Mouse (Mus musculus) intestine, embryonic 14.5 days (tissue): ENCODE data around the gene Zdhhc6. TPM values are rescaled to one million over a fixed set of nuclear protein-coding genes. Genes with fewer than 3 reads are reported as not detected.

Experiments
- ATAC-seq: fragments of 200-750 bp; cut with Nextera tagmentation; replicated peaks from 2 replicates; pipeline ENCODE4 v1.8.0; 2017; ENCODE audit warnings: low read depth, moderate number of reproducible peaks, moderate TSS enrichment, moderate library complexity; ENCODE audit not compliant: low FRiP score, low TSS enrichment
- DNase-seq: peaks from one replicate; pipeline ENCODE4 v3.0.0-alpha.2; 2018; ENCODE audit warnings: low spot score
- H3K27ac ChIP-seq: fragments of 300-500 bp; sonication (generic); 2 replicates; pipeline ENCODE4 v1.5.1; 2014; ENCODE audit warnings: low read depth, mild to moderate bottlenecking, control low read depth
- H3K27me3 ChIP-seq: fragments of 300-500 bp; sonication (generic); replicated peaks from 2 replicates; pipeline ENCODE4 v1.6.1; 2014; ENCODE audit warnings: low read length, control low read depth; ENCODE audit not compliant: control insufficient read depth, insufficient read depth
- H3K36me3 ChIP-seq: fragments of 300-500 bp; sonication (generic); 2 replicates; pipeline ENCODE4 v1.6.1; 2014; ENCODE audit warnings: low read length, control low read depth; ENCODE audit not compliant: control insufficient read depth, insufficient read depth
- H3K4me1 ChIP-seq: fragments of 300-500 bp; sonication (generic); replicated peaks from 2 replicates; pipeline ENCODE4 v1.6.1; 2014; ENCODE audit warnings: low read length, control low read depth, mixed read lengths; ENCODE audit not compliant: control insufficient read depth, insufficient read depth
- H3K4me2 ChIP-seq: fragments of 300-500 bp; sonication (generic); 2 replicates; pipeline ENCODE4 v1.6.1; 2014; ENCODE audit warnings: low read length
- H3K4me3 ChIP-seq: fragments of 300-500 bp; sonication (generic); 2 replicates; pipeline ENCODE4 v1.5.1; 2014; ENCODE audit warnings: low read depth, low read length, control low read depth, mixed read lengths
- H3K9ac ChIP-seq: fragments of 300-500 bp; sonication (generic); 2 replicates; pipeline ENCODE4 v1.6.1; 2014; ENCODE audit warnings: mild to moderate bottlenecking, low read length
- H3K9me3 ChIP-seq: fragments of 300-500 bp; sonication (generic); 2 replicates; pipeline ENCODE4 v1.6.1; 2016; ENCODE audit warnings: low read length, control low read depth; ENCODE audit not compliant: control insufficient read depth
- WGBS: fragments of 180-500 bp; shearing (Covaris S2); extraction: QIAGEN DNeasy Blood & Tissue Kit; methylation state at CpG from one replicate; pipeline ENCODE4 v1.1.7; 2014; 5-methylcytosine and 5-hydroxymethylcytosine counted together
- polyA plus RNA-seq: library from polyadenylated mRNA; unstranded; fragments of >200 nt; fragmentation: Nextera tagmentation; extraction: Ambion mirVana; gene quantifications from 2 replicates; pipeline ENCODE4 v1.2.1, GENCODE M21; 2014

Gene Zdhhc6
- polyA plus RNA-seq, 1 experiment from 2014 or later, result 102 TPM

DNA sequence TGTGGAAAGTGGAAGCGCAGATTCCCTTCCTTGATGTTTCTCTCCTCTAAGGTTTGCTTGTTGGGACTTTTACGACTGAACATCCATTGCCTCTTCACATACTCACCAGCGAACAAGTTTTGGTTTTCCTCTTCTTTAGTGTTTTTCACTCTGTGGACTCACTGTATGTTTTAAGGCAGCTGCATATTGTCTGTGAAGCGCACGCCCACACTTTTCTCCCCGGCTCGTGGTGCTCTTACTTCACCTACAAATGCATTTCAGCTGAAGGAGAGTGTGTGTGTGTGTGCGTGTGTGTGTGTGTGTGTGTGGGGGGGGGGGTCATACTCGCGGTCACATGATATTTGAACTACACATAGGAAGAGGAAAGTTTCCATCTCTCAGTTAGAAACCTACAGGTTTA, 21.8 kb upstream of the Zdhhc6 start:
- H3K9ac ChIP-seq, result no peak overlapping the region
- no peak overlapping the region for H3K4me3 ChIP-seq
- H3K36me3 ChIP-seq, result 0 out of 2 replicates have a peak, but pooled peaks cover 3% of the 10 kb centered on the region
- ATAC-seq (no peak), DNase-seq (no peak)
- no peaks in the 10 kb centered on the region for H3K27me3 ChIP-seq
- no peaks in the 10 kb centered on the region for H3K4me1 ChIP-seq
- 78% methylated on average over 10 of the region's 10 CpGs for WGBS
- H3K4me2 ChIP-seq, result no peak overlapping the region
- no peaks in the 10 kb centered on the region for H3K9me3 ChIP-seq
- no peak overlapping the region for H3K27ac ChIP-seq

DNA sequence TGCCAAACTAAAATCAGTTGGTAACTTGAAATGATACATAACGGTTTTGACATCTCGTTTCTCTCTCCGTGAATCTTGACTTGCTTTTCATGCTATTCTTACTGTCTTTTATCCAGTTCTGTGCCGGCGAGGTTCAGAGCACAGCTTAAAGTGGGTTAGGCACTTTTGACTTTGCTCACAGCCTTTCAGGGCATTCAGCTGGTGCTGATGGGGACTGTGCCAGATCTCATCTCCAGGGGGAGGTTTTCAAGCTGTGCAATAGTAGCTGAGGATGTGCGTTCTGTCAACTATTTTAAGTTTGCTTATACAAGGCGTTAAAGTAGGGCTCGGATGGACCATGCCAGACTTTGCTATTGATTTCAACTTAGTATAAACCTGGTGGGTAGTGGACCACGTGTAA, 21.2 kb upstream of the Zdhhc6 start:
- Histone ChIP-seq H3K4me1 (no peaks in the 10 kb centered on the region), H3K4me3 (no peak overlapping the region), H3K27me3 (no peaks in the 10 kb centered on the region), H3K4me2 (no peak overlapping the region), H3K27ac (no peak overlapping the region), H3K9ac (no peak overlapping the region), H3K9me3 (no peaks in the 10 kb centered on the region), H3K36me3 (0 out of 2 replicates have a peak, but pooled peaks cover 3% of the 10 kb centered on the region)
- WGBS, result 71% methylated on average over 9 of the region's 9 CpGs
- no peak for ATAC-seq
- DNase-seq, result no peak

DNA sequence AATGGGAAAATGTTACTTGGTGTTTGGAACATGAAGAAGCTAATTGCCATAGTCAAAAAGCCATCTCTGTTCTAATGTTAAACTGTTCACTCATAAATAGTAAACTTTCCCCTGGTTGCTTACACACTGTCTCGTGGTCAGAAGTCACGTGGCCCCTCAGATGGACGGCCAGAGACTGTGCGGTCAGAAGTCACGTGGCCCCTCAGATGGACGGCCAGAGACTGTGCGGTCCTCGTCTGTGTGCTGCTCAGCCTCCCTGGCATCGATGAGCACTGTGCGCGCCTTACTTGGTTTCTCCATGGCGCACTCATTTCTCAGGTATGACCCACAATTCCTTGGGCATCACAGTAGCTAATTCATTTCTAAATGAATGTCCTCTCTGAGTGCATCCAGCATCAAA, 20.6 kb upstream of the Zdhhc6 start:
- ATAC-seq (no peak), DNase-seq (no peak)
- Histone ChIP-seq H3K4me2 (no peak overlapping the region), H3K27ac (no peak overlapping the region), H3K4me1 (no peaks in the 10 kb centered on the region), H3K9ac (no peak overlapping the region), H3K27me3 (no peaks in the 10 kb centered on the region), H3K4me3 (no peak overlapping the region), H3K36me3 (no peaks in the 10 kb centered on the region), H3K9me3 (no peaks in the 10 kb centered on the region)
- 87% methylated on average over 12 of the region's 12 CpGs for WGBS

DNA sequence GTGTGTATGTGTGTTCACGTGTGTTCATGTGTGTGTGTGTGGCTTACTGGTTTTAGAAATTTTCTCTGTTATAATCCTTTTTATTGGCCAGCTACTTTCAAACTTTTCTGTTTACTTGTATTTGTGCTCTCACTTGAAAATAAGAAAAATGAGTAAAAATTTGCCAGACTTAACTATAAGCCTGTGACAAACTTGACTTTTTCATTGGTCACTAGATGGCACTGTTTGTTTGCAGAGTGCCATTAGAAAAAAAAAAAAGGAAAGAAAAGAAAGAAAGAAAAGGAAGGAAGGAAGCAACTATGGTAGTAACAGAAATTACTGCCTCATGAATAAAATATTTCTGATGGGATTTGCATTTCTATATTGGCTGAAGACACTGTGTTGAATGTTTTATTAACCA, 20.0 kb upstream of the Zdhhc6 start:
- H3K9me3 ChIP-seq, result no peaks in the 10 kb centered on the region
- no peak overlapping the region for H3K27ac ChIP-seq
- no peaks in the 10 kb centered on the region for H3K36me3 ChIP-seq
- H3K4me2 ChIP-seq, result no peak overlapping the region
- H3K27me3 ChIP-seq, result no peaks in the 10 kb centered on the region
- DNase-seq, result no peak
- H3K9ac ChIP-seq, result no peak overlapping the region
- no peak overlapping the region for H3K4me3 ChIP-seq
- no peak for ATAC-seq
- 93% methylated on average over 1 of the region's 1 CpGs for WGBS
- H3K4me1 ChIP-seq, result no peaks in the 10 kb centered on the region

DNA sequence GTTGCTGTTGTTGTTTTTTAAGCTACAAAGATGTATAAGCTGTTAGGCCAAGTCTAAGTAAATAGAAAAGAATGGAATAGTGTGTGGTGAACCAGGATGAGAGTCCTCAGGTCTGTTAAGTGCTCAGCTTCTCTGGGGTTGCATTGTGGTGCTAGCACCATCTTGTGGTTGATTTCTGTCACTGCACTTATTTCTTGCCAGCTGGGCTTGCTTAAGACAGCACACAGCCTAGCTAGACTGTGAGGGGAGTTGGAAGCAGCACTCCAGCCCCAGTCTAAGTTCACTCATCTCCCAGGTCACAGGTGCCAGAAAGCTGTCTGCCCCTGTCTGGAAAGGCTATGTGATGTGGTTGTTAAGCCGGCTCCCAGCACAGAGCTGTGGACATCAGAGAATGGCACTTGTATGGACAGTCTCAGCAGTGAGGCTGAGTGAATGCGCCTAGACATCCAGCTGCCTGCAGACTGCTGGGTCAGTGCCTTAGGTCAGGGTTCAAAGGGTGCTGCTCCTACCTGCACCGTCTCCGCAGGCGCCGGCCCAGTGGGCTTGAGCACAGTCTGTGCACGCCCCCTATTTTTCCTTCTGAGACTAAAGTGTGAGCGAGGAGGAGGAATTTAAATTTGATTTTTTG, 16.9 kb upstream of the Zdhhc6 start:
- WGBS, result 88% methylated on average over 8 of the region's 8 CpGs
- no peak overlapping the region for H3K4me2 ChIP-seq
- DNase-seq (peak; percentile 74), ATAC-seq (peak; percentile 70)
- H3K36me3 ChIP-seq, result peaks cover 18% of the 10 kb centered on the region
- H3K27ac ChIP-seq, result no peak overlapping the region
- no peaks in the 10 kb centered on the region for H3K4me1 ChIP-seq
- H3K27me3 ChIP-seq, result no peaks in the 10 kb centered on the region
- no peak overlapping the region for H3K9ac ChIP-seq
- no peak overlapping the region for H3K4me3 ChIP-seq
- H3K9me3 ChIP-seq, result no peaks in the 10 kb centered on the region

DNA sequence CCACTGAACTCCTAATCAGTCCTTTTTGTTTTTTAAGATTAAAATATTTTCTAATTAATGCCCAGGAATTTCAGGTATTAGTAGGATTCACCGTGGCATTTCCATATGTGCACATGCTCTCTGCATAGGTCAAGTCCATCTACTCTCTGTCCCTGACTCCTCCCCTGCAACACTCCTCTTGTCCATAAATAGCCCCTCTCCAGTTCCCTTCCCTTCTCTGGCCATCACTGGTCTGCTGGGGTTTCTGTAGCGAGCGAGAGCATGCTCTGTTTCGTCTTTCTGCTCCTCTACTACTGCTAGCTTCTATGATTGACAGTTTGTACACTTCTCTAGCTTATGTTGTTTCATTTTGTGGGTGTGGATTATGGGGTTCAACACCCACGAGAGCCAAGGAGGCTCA, 15.9 kb upstream of the Zdhhc6 start:
- Histone ChIP-seq H3K9me3 (no peaks in the 10 kb centered on the region), H3K36me3 (peaks cover 18% of the 10 kb centered on the region), H3K4me3 (no peak overlapping the region), H3K9ac (no peak overlapping the region), H3K4me1 (no peaks in the 10 kb centered on the region), H3K27me3 (no peaks in the 10 kb centered on the region), H3K27ac (no peak overlapping the region), H3K4me2 (no peak overlapping the region)
- ATAC-seq (no peak), DNase-seq (no peak)
- 89% methylated on average over 5 of the region's 5 CpGs for WGBS

DNA sequence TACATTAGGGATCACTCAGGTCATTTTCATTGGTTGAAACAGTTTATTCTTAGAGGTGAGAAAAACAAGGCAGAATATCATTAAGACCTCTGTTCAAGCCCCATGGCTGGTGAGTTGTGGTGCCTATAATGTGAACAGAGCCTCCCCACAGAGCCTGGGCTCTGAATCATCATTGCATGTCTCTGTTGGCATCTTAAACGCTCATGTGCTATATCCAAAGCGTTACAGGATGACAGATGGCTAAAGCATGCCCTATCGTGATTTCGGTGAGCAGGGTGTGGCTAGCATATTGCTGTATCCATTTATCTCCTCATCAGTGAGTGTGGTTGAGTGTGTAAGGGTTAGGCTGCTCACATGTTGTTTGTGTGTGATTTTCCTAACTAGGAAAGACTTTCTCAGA, 11.7 kb upstream of the Zdhhc6 start:
- no peak overlapping the region for H3K4me3 ChIP-seq
- no peak overlapping the region for H3K4me2 ChIP-seq
- H3K4me1 ChIP-seq, result no peaks in the 10 kb centered on the region
- no peaks in the 10 kb centered on the region for H3K9me3 ChIP-seq
- no peak overlapping the region for H3K27ac ChIP-seq
- H3K27me3 ChIP-seq, result no peaks in the 10 kb centered on the region
- WGBS, result 86% methylated on average over 4 of the region's 4 CpGs
- ATAC-seq (no peak), DNase-seq (no peak)
- H3K9ac ChIP-seq, result no peak overlapping the region
- H3K36me3 ChIP-seq, result peaks cover 32% of the 10 kb centered on the region

DNA sequence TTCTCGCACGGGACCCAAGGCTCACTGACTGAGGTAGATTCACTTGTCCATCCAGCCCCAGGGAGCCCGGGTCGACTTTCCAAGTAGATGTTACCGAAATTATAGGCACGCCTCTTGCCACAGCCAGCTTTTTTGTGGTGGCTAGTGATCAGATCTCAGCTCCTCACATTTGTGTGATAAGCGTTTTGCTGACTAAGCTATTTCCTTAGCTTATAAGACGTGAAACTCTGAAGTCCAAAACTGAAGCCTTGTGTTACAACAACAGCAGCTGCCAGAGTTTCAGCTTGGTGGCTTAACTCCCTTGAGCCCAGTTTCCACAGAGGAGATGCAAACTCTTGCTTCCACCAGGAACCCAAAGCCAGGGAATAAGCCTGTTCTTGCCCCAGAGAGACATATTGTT, 6.8 kb upstream of the Zdhhc6 start:
- Histone ChIP-seq H3K4me1 (no peaks in the 10 kb centered on the region), H3K4me2 (no peak overlapping the region), H3K27me3 (no peaks in the 10 kb centered on the region), H3K27ac (no peak overlapping the region), H3K4me3 (no peak overlapping the region), H3K36me3 (peaks cover 16% of the 10 kb centered on the region; the same call in 1 of the 2 replicates), H3K9ac (no peak overlapping the region), H3K9me3 (no peaks in the 10 kb centered on the region)
- no peak for DNase-seq
- no peak for ATAC-seq
- WGBS, result 92% methylated on average over 8 of the region's 8 CpGs

DNA sequence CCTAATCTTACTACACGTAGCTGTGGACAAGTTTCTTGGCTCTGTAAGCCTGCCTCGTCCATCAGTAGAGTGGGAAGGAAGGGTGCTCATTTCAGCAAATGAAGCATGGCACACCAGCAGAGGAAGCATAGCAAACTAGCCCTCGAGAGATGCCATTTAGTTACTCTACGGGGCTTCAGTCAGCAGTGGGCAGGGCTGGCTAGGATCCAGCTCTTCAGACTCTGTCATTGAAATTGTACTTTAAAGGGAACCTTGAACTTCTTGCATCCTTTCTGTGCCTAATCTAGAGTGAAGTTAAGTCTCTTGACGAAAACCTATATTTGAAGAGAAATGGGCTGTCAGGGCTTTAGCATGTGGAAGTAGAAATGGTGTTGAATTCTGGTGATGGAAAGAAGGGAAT, 3.7 kb upstream of the Zdhhc6 start:
- H3K9me3 ChIP-seq, result no peaks in the 10 kb centered on the region
- no peak overlapping the region for H3K9ac ChIP-seq
- DNase-seq (peak; percentile 41), ATAC-seq (no peak)
- no peak overlapping the region for H3K4me2 ChIP-seq
- H3K27ac ChIP-seq, result no peak overlapping the region
- 72% methylated on average over 5 of the region's 5 CpGs for WGBS
- no peaks in the 10 kb centered on the region for H3K27me3 ChIP-seq
- peaks cover 7% of the 10 kb centered on the region for H3K4me1 ChIP-seq
- H3K36me3 ChIP-seq, result peaks cover 8% of the 10 kb centered on the region; the same call in 1 of the 2 replicates
- H3K4me3 ChIP-seq, result no peak overlapping the region
